Mouse (Mus musculus) embryonic facial prominence, embryonic 10.5 days (tissue): ENCODE measurements around the gene Noa1. TPM values are rescaled to one million over a fixed set of nuclear protein-coding genes. Genes with fewer than 3 reads are reported as not detected.

Experiments
- DNase-seq: peaks from one replicate; pipeline ENCODE4 v3.0.0-alpha.2; 2017; ENCODE audit warnings: low spot score
- H3K27ac ChIP-seq: fragments of 300-500 bp; sonication (generic); replicated peaks from 2 replicates; pipeline ENCODE4 v1.5.1; 2016; ENCODE audit warnings: mild to moderate bottlenecking
- H3K27me3 ChIP-seq: fragments of 300-500 bp; sonication (generic); replicated peaks from 2 replicates; pipeline ENCODE4 v1.6.1; 2016; ENCODE audit warnings: low read depth, mild to moderate bottlenecking; ENCODE audit not compliant: poor library complexity, severe bottlenecking
- H3K36me3 ChIP-seq: fragments of 300-500 bp; sonication (generic); replicated peaks from 2 replicates; pipeline ENCODE4 v1.6.1; 2016; ENCODE audit warnings: mild to moderate bottlenecking, moderate library complexity
- H3K4me1 ChIP-seq: fragments of 300-500 bp; sonication (generic); 2 replicates; pipeline ENCODE4 v1.6.1; 2016
- H3K4me3 ChIP-seq: fragments of 300-500 bp; sonication (generic); 2 replicates; pipeline ENCODE4 v1.5.1; 2016; ENCODE audit warnings: mild to moderate bottlenecking, moderate library complexity
- H3K9me3 ChIP-seq: fragments of 300-500 bp; sonication (generic); 2 replicates; pipeline ENCODE4 v1.6.1; 2016; ENCODE audit warnings: mild to moderate bottlenecking
- WGBS: fragments of 180-500 bp; shearing (Covaris S2); methylation state at CpG from one replicate; pipeline ENCODE4 v1.1.7; 2016; 5-methylcytosine and 5-hydroxymethylcytosine counted together
- polyA plus RNA-seq: library from polyadenylated mRNA; unstranded; fragments of >200 nt; fragmentation: Nextera tagmentation; extraction: Ambion mirVana; gene quantifications from 2 replicates; pipeline ENCODE4 v1.2.1, GENCODE M21; 2016

Gene Noa1
- 36.5 and 37.5 TPM in 2 replicates for polyA plus RNA-seq

- peak within 1 kb of the TSS; percentile 71 for H3K4me3 ChIP-seq
- peaks cover 30% of the 10 kb centered on the region for H3K4me1 ChIP-seq
- H3K36me3 ChIP-seq = peaks cover 57% of the 10 kb centered on the region
- DNase-seq = peak; percentile 98
- WGBS = under 1% methylated on average over 85 of the region's 85 CpGs
- H3K27me3 ChIP-seq = no peaks in the 10 kb centered on the region
- H3K27ac ChIP-seq = peak within 1 kb of the TSS; percentile 93
- H3K9me3 ChIP-seq = no peaks in the 10 kb centered on the region
These were observed at the start of gene Noa1, which contains the start of gene Polr2b for GRCm38 (mm10) chr5:77309924-77310772. Gene Noa1 (minus strand): TSS chr5:77310084. Gene Polr2b (plus strand): TSS chr5:77310147.

DNA sequence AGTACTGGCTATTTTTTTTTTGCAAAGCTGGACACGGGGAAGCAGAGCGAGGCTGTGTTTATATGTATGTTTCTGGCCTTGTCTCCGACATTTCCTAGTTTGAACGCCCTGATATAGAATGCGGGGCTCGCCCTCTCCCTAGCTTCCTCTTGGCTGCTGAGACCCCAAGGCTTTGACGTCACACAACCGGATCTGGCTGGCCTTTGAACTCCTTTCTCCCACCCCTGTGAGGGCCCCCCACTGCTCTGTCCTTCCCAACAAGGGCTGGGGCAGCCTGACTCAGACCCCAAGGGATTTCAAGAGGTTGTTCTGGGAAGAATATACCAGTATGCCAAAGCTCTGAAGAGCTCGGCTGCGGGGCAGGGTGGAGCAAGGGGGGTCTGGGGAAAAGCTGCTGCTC is 48.5 kb upstream of the Noa1 start:
- WGBS = 2% methylated on average over 10 of the region's 10 CpGs

GRCm38 (mm10) chr5:77357405-77358149 is 47.7 kb upstream of the Noa1 start:
- 14% methylated on average over 22 of the region's 22 CpGs for WGBS
- Histone ChIP-seq H3K27ac (peak overlapping the region; percentile 81), H3K9me3 (no peaks in the 10 kb centered on the region), H3K4me3 (peak overlapping the region; percentile 54), H3K36me3 (no peaks in the 10 kb centered on the region), H3K27me3 (peaks cover 12% of the 10 kb centered on the region), H3K4me1 (peaks cover 35% of the 10 kb centered on the region)
- peak; percentile 69 for DNase-seq

More for the DNA sequence above, 48.5 kb upstream of the Noa1 start:
- DNase-seq = peak; percentile 74
- H3K4me1 ChIP-seq = peaks cover 35% of the 10 kb centered on the region
- peak overlapping the region; percentile 81 for H3K27ac ChIP-seq
- peak overlapping the region; percentile 54 for H3K4me3 ChIP-seq
- no peaks in the 10 kb centered on the region for H3K9me3 ChIP-seq
- no peaks in the 10 kb centered on the region for H3K36me3 ChIP-seq
- peaks cover 12% of the 10 kb centered on the region for H3K27me3 ChIP-seq

DNA sequence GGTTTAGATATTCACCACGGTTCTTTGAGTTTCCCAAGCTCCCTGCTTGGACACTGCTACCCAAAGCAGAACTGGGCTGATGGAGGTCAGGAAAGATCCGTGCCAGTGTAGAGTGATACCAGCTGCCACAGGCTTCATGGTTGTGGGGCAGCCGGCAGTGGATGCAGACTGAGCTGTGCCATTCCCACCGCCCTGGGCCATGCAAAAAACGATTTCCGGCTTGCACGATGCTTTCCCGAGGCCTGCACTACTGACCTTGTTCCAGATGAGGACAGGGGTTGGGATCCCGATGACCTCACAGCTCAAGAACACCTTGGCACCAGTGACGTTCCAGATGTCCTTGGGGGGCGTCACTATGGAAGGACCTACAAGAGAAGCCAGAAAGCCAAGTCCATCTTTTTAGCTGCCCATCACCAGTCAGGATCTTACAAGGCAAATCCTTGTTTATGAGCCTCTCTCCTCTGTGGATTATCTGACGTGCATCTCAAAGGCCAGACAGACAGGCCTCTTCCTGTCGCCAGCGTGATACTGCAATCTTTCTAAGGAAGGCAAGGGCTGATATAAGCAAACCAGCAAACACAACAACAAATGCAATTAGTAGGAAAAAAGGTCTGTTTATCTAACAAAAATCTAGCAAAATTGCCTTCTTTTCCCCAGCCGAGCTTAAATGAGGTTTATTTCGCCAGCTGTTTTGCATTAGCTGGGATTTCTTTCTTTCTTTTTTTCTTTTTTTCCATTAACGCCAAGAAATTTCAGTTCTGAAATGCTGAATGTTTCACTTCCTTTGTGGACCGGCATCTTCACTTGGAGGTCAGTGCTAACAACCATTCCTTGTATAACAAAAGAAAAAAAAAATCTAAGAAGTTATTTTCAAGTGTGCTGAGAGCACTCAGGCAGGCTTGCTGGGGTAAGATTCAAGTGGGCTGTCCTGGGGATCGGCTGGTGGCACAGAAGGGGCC is 45.7 kb upstream of the Noa1 start:
- Histone ChIP-seq H3K27me3 (peaks cover 12% of the 10 kb centered on the region), H3K4me1 (peaks cover 35% of the 10 kb centered on the region), H3K36me3 (peaks cover 4% of the 10 kb centered on the region), H3K27ac (peak overlapping the region; percentile 65), H3K9me3 (no peaks in the 10 kb centered on the region), H3K4me3 (no peak overlapping the region)
- peak; percentile 39 for DNase-seq
- 59% methylated on average over 19 of the region's 19 CpGs for WGBS

GRCm38 (mm10) chr5:77354361-77354787 is 44.5 kb upstream of the Noa1 start:
- Histone ChIP-seq H3K36me3 (peaks cover 16% of the 10 kb centered on the region), H3K9me3 (no peaks in the 10 kb centered on the region), H3K4me3 (peak overlapping the region; percentile 41), H3K27ac (no peak overlapping the region), H3K4me1 (peaks cover 35% of the 10 kb centered on the region), H3K27me3 (peaks cover 12% of the 10 kb centered on the region)
- DNase-seq = peak; percentile 90
- WGBS = 10% methylated on average over 16 of the region's 16 CpGs

DNA sequence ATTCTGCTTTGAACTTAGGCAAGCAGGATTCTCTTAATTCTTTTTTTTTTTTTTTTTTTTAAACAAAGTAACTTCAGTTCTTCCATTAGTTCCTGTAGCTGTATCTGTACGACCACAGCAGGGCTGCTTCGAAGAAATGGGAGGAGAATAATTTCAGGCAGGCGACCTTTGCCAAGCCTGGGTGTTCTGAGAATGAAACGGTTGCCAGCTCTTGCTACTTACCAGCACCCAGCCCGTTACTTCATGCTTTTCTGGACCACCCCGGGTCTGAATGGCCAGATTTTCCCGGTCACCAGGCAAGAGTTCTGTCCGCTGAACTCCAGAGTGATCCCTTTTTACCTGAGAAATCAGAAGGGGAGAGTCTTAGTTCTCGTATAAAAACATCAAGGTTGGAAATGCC is 41.8 kb upstream of the Noa1 start:
- no peak for DNase-seq
- H3K27ac ChIP-seq = no peak overlapping the region
- peaks cover 20% of the 10 kb centered on the region for H3K4me1 ChIP-seq
- no peak overlapping the region for H3K4me3 ChIP-seq
- H3K36me3 ChIP-seq = peaks cover 42% of the 10 kb centered on the region
- WGBS = 83% methylated on average over 9 of the region's 9 CpGs
- peaks cover 12% of the 10 kb centered on the region for H3K27me3 ChIP-seq
- H3K9me3 ChIP-seq = no peaks in the 10 kb centered on the region

GRCm38 (mm10) chr5:77349971-77350658 is 40.2 kb upstream of the Noa1 start:
- H3K27ac ChIP-seq = no peak overlapping the region
- H3K27me3 ChIP-seq = peaks cover 3% of the 10 kb centered on the region
- WGBS = 90% methylated on average over 15 of the region's 15 CpGs
- peaks cover 7% of the 10 kb centered on the region for H3K4me1 ChIP-seq
- no peak overlapping the region for H3K4me3 ChIP-seq
- peaks cover 58% of the 10 kb centered on the region for H3K36me3 ChIP-seq
- no peak for DNase-seq
- H3K9me3 ChIP-seq = no peaks in the 10 kb centered on the region

DNA sequence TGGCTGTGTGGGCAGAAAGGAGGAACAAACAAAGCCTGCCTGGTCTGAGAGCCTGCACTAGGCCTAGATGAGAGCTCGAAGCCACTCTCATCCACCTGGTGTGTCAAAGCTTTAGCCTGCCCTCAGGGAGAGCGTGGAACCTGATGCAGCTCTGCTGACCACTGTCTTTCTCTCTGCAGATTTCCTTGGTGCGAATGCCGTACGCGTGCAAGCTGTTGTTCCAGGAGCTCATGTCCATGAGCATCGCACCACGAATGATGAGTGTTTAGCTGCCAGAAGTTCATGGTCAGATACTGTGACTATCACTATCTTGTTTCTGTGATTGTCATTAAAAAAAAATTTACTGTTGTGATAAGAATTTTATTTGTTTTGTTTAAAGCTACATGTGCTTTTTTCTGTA is 39.0 kb upstream of the Noa1 start:
- DNase-seq = no peak
- Histone ChIP-seq H3K36me3 (peaks cover 70% of the 10 kb centered on the region), H3K4me1 (no peaks in the 10 kb centered on the region; the same call in 1 of the 2 replicates), H3K4me3 (no peak overlapping the region), H3K27ac (no peak overlapping the region), H3K27me3 (no peaks in the 10 kb centered on the region), H3K9me3 (no peaks in the 10 kb centered on the region)
- 97% methylated on average over 8 of the region's 8 CpGs for WGBS

- Histone ChIP-seq H3K4me3 (no peak overlapping the region), H3K36me3 (peaks cover 100% of the 10 kb centered on the region), H3K9me3 (no peaks in the 10 kb centered on the region), H3K4me1 (no peaks in the 10 kb centered on the region), H3K27ac (no peak overlapping the region), H3K27me3 (no peaks in the 10 kb centered on the region)
- DNase-seq = no peak
- 88% methylated on average over 4 of the region's 4 CpGs for WGBS
These were observed 30.1 kb upstream of the Noa1 start for GRCm38 (mm10) chr5:77340033-77340432.

- Histone ChIP-seq H3K27ac (no peak overlapping the region), H3K9me3 (no peaks in the 10 kb centered on the region), H3K4me1 (no peaks in the 10 kb centered on the region), H3K27me3 (no peaks in the 10 kb centered on the region), H3K36me3 (peaks cover 99% of the 10 kb centered on the region), H3K4me3 (no peak overlapping the region)
- no peak for DNase-seq
- WGBS = 79% methylated on average over 5 of the region's 5 CpGs
These were observed 20.3 kb upstream of the Noa1 start for GRCm38 (mm10) chr5:77330154-77330553.

GRCm38 (mm10) chr5:77324936-77325335 is 15.1 kb upstream of the Noa1 start:
- Histone ChIP-seq H3K27me3 (no peaks in the 10 kb centered on the region), H3K4me3 (no peak overlapping the region), H3K36me3 (peaks cover 99% of the 10 kb centered on the region), H3K27ac (no peak overlapping the region), H3K4me1 (no peaks in the 10 kb centered on the region), H3K9me3 (no peaks in the 10 kb centered on the region)
- DNase-seq = no peak
- 89% methylated on average over 1 of the region's 1 CpGs for WGBS
